In genomic region chr4:88370819-88371218, GRCm38 (mm10) we compare ENCODE assay signal across 17 mouse cellular contexts.
"Had no signal": no experiment of that assay in that cellular context is flagged by ENCODE, and none has a peak within 500 bp of the region (broad histone marks: within the 10 kb centered on the region; RNA-seq: fewer than 3 reads in every experiment).

No protein-coding gene starts in this region.

- H3K36me3 ChIP-seq: limb, embryonic 12.5 days; liver, embryonic 13.5 days; lung, embryonic 15.5 days; midbrain, embryonic 13.5 days; neural tube, embryonic 13.5 days had no signal

- H3K27me3 ChIP-seq: limb, embryonic 12.5 days; liver, embryonic 13.5 days; lung, embryonic 15.5 days; megakaryocyte, embryonic 14.5 days; midbrain, embryonic 13.5 days; neural tube, embryonic 13.5 days had no signal

- H3K9me3 ChIP-seq: limb, embryonic 12.5 days; liver, embryonic 13.5 days; lung, embryonic 15.5 days; megakaryocyte, embryonic 14.5 days; midbrain, embryonic 13.5 days; neural tube, embryonic 13.5 days had no signal

- H3K9ac ChIP-seq: limb, embryonic 12.5 days; liver, embryonic 13.5 days; liver, postnatal 0 days; lung, embryonic 15.5 days; midbrain, embryonic 13.5 days; neural tube, embryonic 13.5 days had no signal

- H3K4me1 ChIP-seq: limb, embryonic 12.5 days; liver, embryonic 13.5 days; lung, embryonic 15.5 days had no signal

- H3K27ac ChIP-seq: limb, embryonic 12.5 days; liver, embryonic 13.5 days; lung, embryonic 15.5 days; macrophage; midbrain, embryonic 13.5 days; neural tube, embryonic 13.5 days had no signal

- ATAC-seq: liver, postnatal 0 days; midbrain, embryonic 13.5 days had no signal

- DNase-seq: kidney, adult 8-10 months; kidney, postnatal 25 days; layer of hippocampus, adult 9-11 months; layer of hippocampus, postnatal 36 days; liver; liver, embryonic 13.5 days; liver, postnatal 0 days; lung, postnatal 14 days; retina, postnatal 1 day; right cerebral cortex, postnatal 14 days; thymus, postnatal 4 days had no signal

- H3K4me2 ChIP-seq: limb, embryonic 12.5 days; liver, embryonic 13.5 days; lung, embryonic 15.5 days; midbrain, embryonic 13.5 days; neural tube, embryonic 13.5 days had no signal

- H3K4me3 ChIP-seq: limb, embryonic 12.5 days; liver, embryonic 13.5 days; lung, embryonic 15.5 days; megakaryocyte, embryonic 14.5 days; midbrain, embryonic 13.5 days; neural tube, embryonic 13.5 days had no signal
